Mouse (Mus musculus) ES-Bruce4 (cell line): ENCODE data around the gene Txlnb.

ENCODE experiments used
- CTCF ChIP-seq: IDR thresholded peaks from one replicate; pipeline ENCODE4 v1.8.1; 2011; ENCODE audit warnings: low read depth, low read length
- EP300 ChIP-seq: IDR thresholded peaks from 2 replicates; pipeline ENCODE4 v1.6.1; 2011; ENCODE audit warnings: low read depth, low read length; ENCODE audit not compliant: insufficient read depth
- POLR2A ChIP-seq: IDR thresholded peaks from one replicate; pipeline ENCODE4 v1.8.1; 2011; ENCODE audit warnings: low read length; ENCODE audit not compliant: insufficient read depth

DNA sequence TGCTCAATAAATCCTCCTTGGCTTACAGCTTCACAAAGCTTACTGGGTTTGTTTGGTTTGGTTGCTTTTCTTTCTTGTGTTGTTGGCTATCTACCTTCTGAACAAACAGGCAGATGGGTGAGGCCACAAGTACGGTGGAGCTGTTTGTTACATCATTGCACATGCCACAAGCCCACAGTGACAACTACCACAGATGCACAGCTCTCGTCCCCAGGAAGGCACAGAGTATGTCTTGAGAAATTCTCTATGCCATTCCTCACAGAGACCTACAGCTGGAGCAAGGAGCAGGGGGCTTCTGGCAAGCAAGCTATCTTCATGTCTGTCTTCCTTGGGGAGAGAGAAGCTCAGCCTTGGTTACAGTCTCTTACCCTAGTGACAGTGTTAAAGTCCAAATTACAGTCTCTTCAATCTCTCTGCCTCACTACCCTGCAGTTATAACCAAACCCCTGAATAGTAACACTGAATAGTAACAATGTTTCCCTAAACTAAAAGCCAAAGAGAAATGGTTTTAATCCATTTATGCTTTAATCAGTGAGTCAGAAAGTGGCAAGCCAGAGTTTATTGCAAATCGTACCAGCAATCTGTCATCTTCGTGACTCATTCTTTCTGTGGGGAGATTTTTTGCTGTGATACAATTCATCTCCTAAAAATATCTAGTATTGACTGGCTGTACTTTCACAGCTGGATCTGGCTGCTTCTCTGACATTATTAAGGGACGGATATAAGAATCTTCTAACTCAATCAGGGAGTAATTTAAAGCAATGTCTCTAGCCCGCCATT lies 64.9 kb downstream of the Txlnb start:
- TF ChIP-seq CTCF (no peak), EP300 (no peak), POLR2A (no peak)
